Mouse (Mus musculus) Patski (cell line): Measurements from ENCODE around the gene Rarb. TPM values are rescaled to one million over a fixed set of nuclear protein-coding genes. Genes with fewer than 3 reads are reported as not detected.

Experiments used
- ATAC-seq: fragments of 100-300 bp; one replicate; pipeline ENCODE4 v1.8.0; 2021
- CTCF ChIA-PET: fragments of 350-600 bp; sonication (Branson Sonifier 250); formaldehyde crosslinking; loops from one replicate; lab custom pipeline; 2022; ENCODE audit warnings: inconsistent platforms; lab: Charles Lee
- POLR2A ChIA-PET: fragments of 350-600 bp; sonication (Branson Sonifier 250); formaldehyde crosslinking; loops from one replicate; lab custom pipeline; 2022; ENCODE audit warnings: antibody characterized with exemption, inconsistent platforms; lab: Charles Lee
- DNase-seq: peaks from one replicate; pipeline ENCODE4 v3.0.0-alpha.2; 2011; ENCODE audit warnings: low read depth, low spot score
- H3K27me3 ChIP-seq: fragments of 371-371 bp; one replicate; pipeline ENCODE4 v1.5.1; 2021
- CTCF ChIP-seq: fragments of 100-300 bp; IDR thresholded peaks from one replicate; pipeline ENCODE4 v1.5.1; 2021
- in situ Hi-C: fragments of 300-500 bp; cut with MboI; formaldehyde crosslinking; loops from 3 replicates; pipeline ENCODE4 v1.11.1; 2018; ENCODE audit warnings: low pct_unique_long_range_greater_than_20kb, mixed read lengths
- polyA plus RNA-seq: library from polyadenylated mRNA; unstranded; gene quantifications from one replicate; pipeline ENCODE4 v1.2.3, GENCODE M21; 2021

Gene Rarb
- 17.8 TPM for polyA plus RNA-seq

DNA sequence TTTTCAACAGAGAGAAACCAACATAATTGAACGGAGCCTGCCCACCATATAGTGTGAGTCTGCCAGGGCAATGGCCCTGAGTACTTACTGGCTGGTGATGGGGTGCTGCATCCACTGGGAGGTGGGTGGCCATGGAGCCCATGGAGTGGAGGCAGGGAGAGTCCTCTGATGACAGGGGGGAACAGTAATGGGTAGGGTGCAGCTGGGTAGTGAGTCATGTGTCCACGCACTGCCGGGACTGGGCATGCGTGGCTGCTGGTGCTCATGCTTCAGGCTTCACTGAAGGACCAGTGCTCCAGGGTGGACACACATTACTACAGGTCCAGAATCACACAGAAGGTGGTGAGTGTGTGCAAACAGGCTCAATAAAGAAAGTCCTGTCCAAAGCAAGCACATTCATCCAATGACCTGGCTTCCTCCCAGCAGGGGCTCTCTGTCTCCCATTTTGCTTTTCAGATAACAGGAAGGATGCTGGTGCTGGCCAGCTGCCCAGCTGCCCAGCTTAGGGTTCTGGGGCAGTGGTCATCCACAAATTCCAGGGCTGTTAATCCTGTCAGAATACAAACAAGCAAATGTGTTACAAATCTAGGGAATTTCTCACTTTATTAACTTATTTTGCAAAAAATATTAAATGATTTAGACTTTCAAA is at the start of gene Rarb:
Gene Rarb, minus strand, starts transcription at position 555 of the 649 bp plus-strand sequence.
- ChIA-PET CTCF (no interaction called here), POLR2A (interaction anchor here (0.5 kb wide), 1 partner anchor 416 kb away, joined by 3 read pairs; no protein-coding TSS in a partner anchor)
- in situ Hi-C loops, result no loop called here
- DNase-seq (no peak), ATAC-seq (no peak)
- no peaks in the 10 kb centered on the region for H3K27me3 ChIP-seq
- no peak for TF ChIP-seq CTCF

DNA sequence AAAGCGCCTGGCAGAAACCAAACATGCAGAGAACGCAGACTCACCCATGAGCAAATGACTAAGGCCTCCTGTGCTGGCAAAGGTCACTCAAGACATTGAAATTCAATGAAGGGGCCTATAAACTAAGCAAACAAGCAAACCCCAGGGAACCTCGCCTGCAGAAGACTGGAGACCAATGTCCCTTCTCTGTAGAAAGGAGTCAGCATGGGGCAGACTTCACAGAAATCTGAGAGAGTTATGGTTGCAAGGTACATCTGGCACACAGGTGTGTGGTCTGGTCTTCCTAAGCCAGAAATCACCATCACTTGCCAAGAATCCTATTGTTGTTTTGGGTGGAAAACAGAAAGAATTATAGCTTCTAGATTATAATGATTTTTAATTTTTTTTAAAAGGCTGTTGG is 23.1 kb upstream of the Rarb start:
- ATAC-seq (no peak), DNase-seq (no peak)
- POLR2A ChIA-PET, result no interaction called here
- in situ Hi-C loops, result no loop called here
- CTCF ChIA-PET, result interaction anchor here (0.8 kb wide), 1 partner anchor 22 kb away, joined by 3 read pairs; no protein-coding TSS in a partner anchor
- no peaks in the 10 kb centered on the region for H3K27me3 ChIP-seq
- no peak for TF ChIP-seq CTCF

GRCm38 (mm10) chr14:16841597-16841989 is 22.6 kb upstream of the Rarb start:
- ChIA-PET CTCF (no interaction called here), POLR2A (no interaction called here)
- DNase-seq (no peak), ATAC-seq (no peak)
- in situ Hi-C loops, result no loop called here
- H3K27me3 ChIP-seq, result no peaks in the 10 kb centered on the region
- no peak for TF ChIP-seq CTCF

DNA sequence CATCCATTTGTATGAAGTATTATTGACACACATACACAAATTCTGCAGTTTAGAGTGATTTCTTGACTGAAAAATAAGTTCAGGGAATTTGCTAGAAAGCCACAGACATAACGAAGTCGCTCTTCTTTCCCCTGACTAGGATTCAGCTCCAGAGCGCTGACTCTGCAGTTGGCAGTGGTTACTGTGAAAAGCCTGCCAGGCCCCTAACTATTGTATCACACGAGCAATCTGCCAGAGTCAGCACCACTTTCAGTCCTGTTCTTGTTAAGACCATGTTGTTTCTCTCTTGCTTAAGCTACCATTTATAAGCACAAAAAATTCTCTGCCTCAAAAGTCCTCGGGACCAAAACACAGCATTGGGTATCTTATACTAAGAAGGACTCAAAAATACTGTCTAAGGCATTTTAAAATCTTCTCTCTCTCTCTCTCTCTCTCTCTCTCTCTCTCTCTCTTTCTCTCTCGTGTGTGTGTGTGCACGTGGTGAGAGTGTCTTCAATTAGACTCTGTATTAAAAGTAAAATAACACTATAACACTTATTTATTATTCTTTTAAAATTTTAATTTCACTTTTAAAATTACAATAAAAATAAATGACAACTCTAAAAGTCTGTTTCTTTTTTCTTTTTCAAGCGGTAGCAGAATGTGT is 22.1 kb upstream of the Rarb start:
- in situ Hi-C loops, result no loop called here
- no peaks in the 10 kb centered on the region for H3K27me3 ChIP-seq
- POLR2A ChIA-PET, result no interaction called here
- CTCF ChIA-PET, result no interaction called here
- no peak for ATAC-seq
- DNase-seq, result no peak
- TF ChIP-seq CTCF, result no peak

GRCm38 (mm10) chr14:16840135-16840534 is 21.2 kb upstream of the Rarb start:
- POLR2A ChIA-PET, result no interaction called here
- TF ChIP-seq CTCF, result no peak
- H3K27me3 ChIP-seq, result no peaks in the 10 kb centered on the region
- ATAC-seq (no peak), DNase-seq (no peak)
- in situ Hi-C loops, result no loop called here
- CTCF ChIA-PET, result no interaction called here

DNA sequence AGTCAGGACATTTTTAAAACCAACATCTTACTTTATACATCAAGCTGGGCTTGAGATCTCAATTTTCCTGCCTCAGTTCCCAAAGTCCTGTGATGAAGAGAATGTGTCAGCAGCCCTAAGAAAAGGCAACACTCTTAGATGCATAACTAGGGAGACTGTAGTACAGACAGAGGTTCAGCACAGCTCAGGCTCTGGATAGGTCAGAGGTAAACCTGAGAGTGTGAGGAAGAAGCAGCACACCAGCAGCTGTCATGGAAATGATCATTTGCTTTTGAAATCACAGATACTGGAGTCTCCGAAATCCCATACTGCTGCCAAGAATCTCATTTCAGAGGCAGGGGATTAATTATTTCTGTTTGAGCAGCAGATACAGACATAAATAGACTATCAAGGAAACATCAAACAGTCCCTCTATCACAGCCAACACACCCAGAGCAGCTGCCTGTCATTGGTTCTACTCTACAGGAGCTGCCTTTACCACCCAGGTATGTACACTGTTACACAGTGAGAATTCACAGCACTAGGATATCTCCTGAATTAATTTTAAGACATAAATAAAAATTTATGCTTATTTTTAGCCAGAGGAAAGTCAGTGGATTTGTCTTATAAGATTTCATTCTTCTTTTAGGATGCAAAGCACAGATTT is 3.7 kb downstream of the Rarb start:
- no peak for ATAC-seq

DNA sequence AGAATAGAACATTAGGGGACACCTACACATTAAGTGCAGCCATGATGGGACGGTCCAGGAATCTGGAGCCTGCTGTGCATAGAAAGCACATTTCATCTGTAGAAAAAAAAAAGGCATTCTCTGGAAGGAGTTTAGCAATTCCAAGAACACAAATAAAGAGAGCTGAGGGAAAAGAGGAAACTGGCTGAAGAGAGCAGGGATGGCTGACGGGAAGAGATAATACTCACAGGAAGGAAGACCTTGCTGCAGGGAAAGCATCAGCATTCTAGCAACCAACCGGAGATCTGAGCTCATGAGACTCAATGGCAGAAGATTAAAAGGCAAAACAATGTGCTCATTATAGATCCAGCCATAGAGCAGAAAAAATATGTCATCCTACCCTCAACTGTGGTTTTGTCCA is 12.8 kb downstream of the Rarb start:
- ATAC-seq (no peak), DNase-seq (no peak)
- H3K27me3 ChIP-seq, result no peaks in the 10 kb centered on the region
- TF ChIP-seq CTCF, result no peak
- in situ Hi-C loops, result no loop called here
- CTCF ChIA-PET, result interaction anchor here (0.7 to 1.6 kb wide), 3 partner anchors 9 to 17 kb away, joined by 3 read pairs; no protein-coding TSS in a partner anchor
- POLR2A ChIA-PET, result interaction anchor here (1.1 kb wide), 1 partner anchor 9 kb away, joined by 3 read pairs; no protein-coding TSS in a partner anchor

More for the DNA sequence above, 3.7 kb downstream of the Rarb start:
- no peak for DNase-seq
- no peak for TF ChIP-seq CTCF
- no peaks in the 10 kb centered on the region for H3K27me3 ChIP-seq
- in situ Hi-C loops, result no loop called here
- ChIA-PET CTCF (interaction anchor here (1.2 kb wide), 1 partner anchor 382 kb away, joined by 3 read pairs; no protein-coding TSS in a partner anchor), POLR2A (no interaction called here)

- ChIA-PET POLR2A (no interaction called here), CTCF (interaction anchor here (1.6 kb wide), 1 partner anchor 17 kb away, joined by 3 read pairs; no protein-coding TSS in a partner anchor)
- no peak for ATAC-seq
- peaks cover 3% of the 10 kb centered on the region for H3K27me3 ChIP-seq
- no peak for DNase-seq
- no peak for TF ChIP-seq CTCF
- in situ Hi-C loops, result no loop called here
Measured at GRCm38 (mm10) chr14:16790161-16790560, 28.8 kb downstream of the Rarb start.

DNA sequence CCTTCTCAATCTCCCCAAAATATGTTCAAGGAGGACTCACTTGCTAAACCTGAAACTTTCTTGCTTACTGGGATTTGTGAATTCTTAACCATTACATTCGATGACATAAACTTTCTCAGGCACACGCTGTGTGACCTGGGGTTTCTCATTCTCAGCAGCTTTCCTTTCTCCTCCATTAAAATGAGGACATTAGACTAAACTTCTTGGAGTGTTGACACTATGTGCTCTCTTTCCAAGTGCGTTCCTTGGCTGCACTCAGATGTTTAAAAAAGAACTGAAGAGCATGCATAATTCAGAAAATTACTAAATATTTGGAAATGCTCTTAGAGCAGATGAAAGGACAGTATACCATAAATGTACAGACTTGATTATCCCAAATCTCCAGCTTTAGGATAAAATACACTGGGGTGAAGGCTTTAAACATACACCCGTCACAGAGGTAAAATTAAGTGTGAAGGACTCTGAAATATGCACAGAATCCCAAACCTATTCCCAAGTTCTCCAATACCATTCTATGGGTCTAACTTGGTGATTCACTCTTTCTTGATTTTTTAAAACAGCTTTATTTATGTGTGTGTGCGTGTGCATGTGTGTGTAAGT is 36.9 kb downstream of the Rarb start:
- no peaks in the 10 kb centered on the region for H3K27me3 ChIP-seq
- no peak for TF ChIP-seq CTCF
- in situ Hi-C loops, result no loop called here
- ATAC-seq, result no peak
- POLR2A ChIA-PET, result no interaction called here
- no peak for DNase-seq
- CTCF ChIA-PET, result no interaction called here

DNA sequence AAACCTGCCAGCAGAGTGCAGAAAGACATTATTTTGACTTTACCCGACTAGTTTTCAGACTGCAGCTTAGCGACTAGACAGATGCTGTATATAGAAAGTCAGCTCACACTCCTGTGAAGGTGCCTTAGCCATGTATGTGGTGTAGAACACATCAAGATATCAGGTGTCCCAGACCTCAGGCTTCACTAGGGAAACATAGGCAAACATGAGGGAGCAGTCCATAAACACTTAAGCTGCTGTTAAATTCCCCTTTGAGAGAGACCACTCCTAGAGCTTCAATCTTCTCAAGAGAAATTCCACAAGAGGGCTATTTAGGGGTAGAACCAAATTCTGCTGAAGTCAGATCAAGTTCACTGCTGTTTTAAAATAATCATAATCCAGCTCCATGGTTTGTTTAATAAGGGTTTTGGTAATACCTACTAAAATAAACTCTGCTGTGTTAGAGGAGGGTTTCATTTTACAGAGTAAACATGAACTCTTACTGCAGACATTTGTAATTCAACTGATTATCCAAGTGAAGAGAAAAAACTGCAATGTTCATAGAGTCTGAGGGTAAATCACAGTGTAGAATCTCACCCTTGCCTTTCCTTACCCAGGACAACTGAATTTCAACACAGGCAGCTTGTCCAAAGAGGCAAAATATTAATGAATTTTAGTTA is 42.1 kb downstream of the Rarb start:
- ATAC-seq (no peak), DNase-seq (no peak)
- H3K27me3 ChIP-seq, result no peaks in the 10 kb centered on the region
- CTCF ChIA-PET, result no interaction called here
- no peak for TF ChIP-seq CTCF
- in situ Hi-C loops, result no loop called here
- POLR2A ChIA-PET, result no interaction called here
